Mouse (Mus musculus) hindbrain, embryonic 13.5 days (tissue): ENCODE data around the gene Tob1. TPM values are rescaled to one million over a fixed set of nuclear protein-coding genes. Genes with fewer than 3 reads are reported as not detected.
A peak's percentile ranks its signal among the peaks of the same experiment; 100 is the strongest.

Source experiments
- ATAC-seq: fragments of 200-750 bp; cut with Nextera tagmentation; 2 replicates; pipeline ENCODE4 v1.8.0; 2017; ENCODE audit warnings: moderate TSS enrichment; ENCODE audit not compliant: low FRiP score
- H3K27ac ChIP-seq: fragments of 300-500 bp; sonication (generic); 2 replicates; pipeline ENCODE4 v1.5.1; 2015; ENCODE audit warnings: inconsistent platforms, mild to moderate bottlenecking, moderate library complexity
- H3K27me3 ChIP-seq: fragments of 300-500 bp; sonication (generic); 2 replicates; pipeline ENCODE4 v1.6.1; 2015; ENCODE audit warnings: mild to moderate bottlenecking, inconsistent platforms
- H3K36me3 ChIP-seq: fragments of 300-500 bp; sonication (generic); 2 replicates; pipeline ENCODE4 v1.6.1; 2015; ENCODE audit warnings: mild to moderate bottlenecking, inconsistent platforms
- H3K4me1 ChIP-seq: fragments of 300-500 bp; sonication (generic); replicated peaks from 2 replicates; pipeline ENCODE4 v1.6.1; 2015; ENCODE audit warnings: inconsistent platforms
- H3K4me2 ChIP-seq: fragments of 300-500 bp; sonication (generic); 2 replicates; pipeline ENCODE4 v1.6.1; 2015; ENCODE audit warnings: inconsistent platforms, mild to moderate bottlenecking, moderate library complexity
- H3K4me3 ChIP-seq: fragments of 300-500 bp; sonication (generic); 2 replicates; pipeline ENCODE4 v1.5.1; 2015; ENCODE audit warnings: mild to moderate bottlenecking, inconsistent platforms
- H3K9ac ChIP-seq: fragments of 300-500 bp; sonication (generic); 2 replicates; pipeline ENCODE4 v1.6.1; 2015; ENCODE audit warnings: mild to moderate bottlenecking, inconsistent platforms
- H3K9me3 ChIP-seq: fragments of 300-500 bp; sonication (generic); 2 replicates; pipeline ENCODE4 v1.6.1; 2016; ENCODE audit warnings: inconsistent platforms
- WGBS: fragments of 180-500 bp; shearing (Covaris S2); methylation state at CpG from one replicate; pipeline ENCODE4 v1.1.7; 2015; 5-methylcytosine and 5-hydroxymethylcytosine counted together
- polyA plus RNA-seq: library from polyadenylated mRNA; unstranded; fragments of >200 nt; fragmentation: Nextera tagmentation; extraction: Ambion mirVana; gene quantifications from 2 replicates; pipeline ENCODE4 v1.2.1, GENCODE M21; 2015

The Tob1 gene
- polyA plus RNA-seq, result 32.3 and 36.0 TPM in 2 replicates

DNA sequence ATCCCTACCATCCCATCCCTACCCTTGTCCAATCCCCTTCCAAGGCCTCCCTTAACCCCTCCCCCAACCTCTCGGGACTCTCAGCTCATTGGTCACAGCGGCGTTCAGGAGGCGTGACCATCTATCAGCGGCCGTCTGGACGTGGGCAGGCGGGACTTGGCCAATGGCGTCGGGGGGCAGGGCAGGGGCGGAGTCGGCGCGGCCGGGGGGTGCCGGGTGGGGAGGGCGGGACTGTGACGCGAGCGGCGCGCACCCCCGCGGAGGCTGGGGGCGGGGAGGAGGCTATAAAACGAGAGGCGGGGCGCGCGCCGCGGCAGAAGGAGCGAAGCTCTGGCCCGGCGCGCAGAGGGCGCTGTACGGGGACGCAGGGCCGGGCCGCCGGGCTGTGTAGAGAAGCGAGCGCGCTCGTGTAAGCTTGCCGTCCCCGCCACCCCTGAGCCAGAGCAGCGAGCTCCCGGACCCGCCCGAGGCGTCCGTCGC lies at the start of gene Tob1:
Tob1 (plus strand) TSS at position 331 of the 480 bp plus-strand sequence.
- peak within 1 kb of the TSS; percentile 99 for H3K27ac ChIP-seq
- WGBS, result 0% methylated on average over 25 of the region's 55 CpGs
- peak; percentile 97 for ATAC-seq
- H3K4me1 ChIP-seq, result peaks cover 33% of the 10 kb centered on the region
- peaks cover 16% of the 10 kb centered on the region for H3K36me3 ChIP-seq
- H3K27me3 ChIP-seq, result no peaks in the 10 kb centered on the region
- H3K4me2 ChIP-seq, result peak within 1 kb of the TSS; percentile 96
- no peaks in the 10 kb centered on the region for H3K9me3 ChIP-seq
- H3K9ac ChIP-seq, result peak within 1 kb of the TSS; percentile 94
- H3K4me3 ChIP-seq, result peak within 1 kb of the TSS; percentile 73

DNA sequence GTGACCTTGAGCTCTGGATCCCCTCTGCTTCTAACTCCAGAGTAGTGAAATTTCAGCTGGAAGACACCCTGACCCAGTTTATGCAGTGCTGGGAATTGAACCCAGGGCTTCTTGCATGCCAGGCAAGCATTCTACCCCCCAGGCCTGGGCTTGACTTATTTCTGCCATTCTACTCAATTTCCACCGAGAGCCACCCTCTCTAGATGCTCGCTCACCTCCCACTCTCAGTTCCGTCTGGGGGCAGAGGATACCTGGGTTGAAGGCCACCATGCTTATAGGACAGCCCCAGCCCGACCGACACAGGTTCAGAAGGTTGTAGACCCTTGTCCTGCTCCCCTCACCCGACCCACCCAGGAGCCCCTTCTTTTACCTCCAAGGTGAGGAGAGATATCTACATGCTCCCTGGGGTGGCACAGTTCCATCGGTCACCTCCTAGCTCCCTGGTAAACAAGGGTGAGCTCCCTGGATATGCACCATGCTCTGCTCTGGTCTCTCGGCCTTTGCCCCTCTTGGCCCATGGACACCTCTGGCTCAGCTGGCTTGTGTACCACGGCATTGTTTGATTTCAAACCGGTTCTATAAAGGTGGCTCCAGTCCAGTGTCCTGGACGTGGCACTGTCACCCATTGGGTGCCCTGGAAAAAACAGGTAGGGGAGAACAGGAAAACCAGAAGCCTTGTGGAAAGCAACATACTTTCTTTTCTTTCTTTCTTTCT lies 49.2 kb upstream of the Tob1 start:
- Histone ChIP-seq H3K4me1 (peaks cover 54% of the 10 kb centered on the region), H3K9me3 (no peaks in the 10 kb centered on the region), H3K27me3 (no peaks in the 10 kb centered on the region), H3K4me3 (no peak overlapping the region), H3K9ac (peak overlapping the region; percentile 73; the same call in 1 of the 2 replicates), H3K27ac (peak overlapping the region; percentile 100), H3K36me3 (no peaks in the 10 kb centered on the region), H3K4me2 (peak overlapping the region; percentile 50; the same call in 1 of the 2 replicates)
- ATAC-seq, result no peak
- WGBS, result 88% methylated on average over 11 of the region's 11 CpGs

DNA sequence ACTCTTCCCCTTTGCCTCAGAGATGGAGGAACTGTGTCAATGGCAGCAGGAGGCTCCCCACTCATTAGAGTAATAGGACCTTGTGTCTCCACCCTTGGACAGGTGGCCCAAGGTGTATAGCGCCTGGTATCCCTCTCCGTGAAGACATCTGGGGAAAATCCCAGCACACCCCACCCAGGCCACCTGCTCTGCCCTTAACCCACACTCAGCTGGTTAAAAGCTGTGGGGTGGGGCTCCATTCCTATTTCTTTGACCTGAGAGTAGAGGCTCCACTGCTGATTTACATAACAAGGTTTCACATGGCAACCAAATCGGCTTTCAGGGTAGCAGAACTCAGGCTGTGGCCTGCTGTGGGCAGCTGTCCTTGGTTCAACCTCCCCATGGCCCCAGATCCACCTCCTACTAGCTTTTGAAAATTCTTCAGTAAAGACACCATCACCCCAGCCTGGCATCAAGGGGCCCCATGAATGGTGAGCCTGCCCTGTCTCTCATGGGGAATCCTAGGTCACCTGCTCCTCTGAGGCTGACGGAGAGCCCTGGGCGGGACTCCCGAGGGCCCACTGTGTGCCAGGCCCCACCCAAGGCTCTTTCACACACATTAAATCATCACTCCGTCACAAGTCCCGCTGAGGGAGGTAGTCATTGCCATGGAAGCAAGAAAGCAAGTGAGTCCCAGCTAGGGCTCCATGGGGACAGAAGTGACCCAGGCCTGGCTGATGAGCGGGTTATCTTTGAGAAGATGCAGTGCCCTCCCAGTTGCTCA lies 48.1 kb upstream of the Tob1 start:
- 0 out of 2 replicates have a peak overlapping the region, but pooled peaks have one; percentile 9 for H3K27ac ChIP-seq
- no peaks in the 10 kb centered on the region for H3K36me3 ChIP-seq
- H3K9ac ChIP-seq, result no peak overlapping the region; the same call in 1 of the 2 replicates

DNA sequence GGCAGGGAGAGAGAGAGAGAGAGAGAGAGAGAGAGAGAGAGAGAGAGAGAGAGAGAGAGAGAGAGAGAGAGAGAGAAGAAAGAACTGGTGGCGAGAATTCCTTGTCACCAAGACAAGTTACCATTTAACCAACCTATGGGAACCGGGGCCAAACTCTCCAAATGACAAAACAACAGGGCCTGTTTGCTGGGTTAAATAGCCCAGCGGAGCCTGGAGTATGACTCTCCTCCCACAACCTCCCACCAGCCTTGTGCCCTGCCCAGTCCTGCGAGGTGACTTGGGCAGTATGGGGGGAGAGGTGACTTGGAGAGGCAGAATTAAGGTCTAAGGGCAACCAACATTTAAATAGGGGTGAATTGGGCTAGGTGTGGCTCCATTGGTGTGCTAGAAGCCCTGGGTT lies 45.5 kb upstream of the Tob1 start:
- Histone ChIP-seq H3K9me3 (no peaks in the 10 kb centered on the region), H3K4me1 (peaks cover 29% of the 10 kb centered on the region), H3K4me2 (no peak overlapping the region), H3K36me3 (no peaks in the 10 kb centered on the region), H3K27ac (no peak overlapping the region), H3K9ac (no peak overlapping the region), H3K4me3 (no peak overlapping the region), H3K27me3 (no peaks in the 10 kb centered on the region)
- ATAC-seq, result no peak
- 70% methylated on average over 4 of the region's 4 CpGs for WGBS

More for the DNA sequence above, 48.1 kb upstream of the Tob1 start:
- Histone ChIP-seq H3K4me3 (no peak overlapping the region), H3K9me3 (no peaks in the 10 kb centered on the region), H3K27me3 (no peaks in the 10 kb centered on the region), H3K4me1 (peaks cover 54% of the 10 kb centered on the region), H3K4me2 (no peak overlapping the region)
- no peak for ATAC-seq
- 57% methylated on average over 9 of the region's 9 CpGs for WGBS

DNA sequence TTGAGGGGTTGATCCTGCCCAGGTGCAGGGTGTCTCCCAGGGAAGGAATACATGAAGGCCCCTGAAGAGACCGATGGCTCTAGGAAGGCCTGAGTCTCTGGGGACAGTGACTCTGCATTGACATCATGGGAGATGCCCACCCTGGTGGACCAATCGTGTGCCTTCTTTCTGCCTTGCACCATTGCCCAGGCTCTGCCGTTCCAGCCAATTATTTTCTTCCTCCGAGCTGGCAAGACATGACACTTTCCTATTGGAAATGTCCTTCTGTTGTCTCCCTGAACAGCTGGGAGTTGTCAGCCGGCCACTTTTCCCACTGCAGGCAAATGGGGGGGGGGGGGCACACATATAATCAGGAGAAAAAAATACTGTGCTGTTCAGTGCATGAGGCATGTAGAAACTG lies 43.0 kb upstream of the Tob1 start:
- peak overlapping the region; percentile 71; the same call in 1 of the 2 replicates for H3K27ac ChIP-seq
- no peak for ATAC-seq
- H3K9me3 ChIP-seq, result no peaks in the 10 kb centered on the region
- H3K27me3 ChIP-seq, result no peaks in the 10 kb centered on the region
- WGBS, result 39% methylated on average over 5 of the region's 5 CpGs
- no peak overlapping the region for H3K9ac ChIP-seq
- no peak overlapping the region for H3K4me2 ChIP-seq
- H3K4me3 ChIP-seq, result no peak overlapping the region
- no peaks in the 10 kb centered on the region for H3K36me3 ChIP-seq
- peaks cover 8% of the 10 kb centered on the region for H3K4me1 ChIP-seq

DNA sequence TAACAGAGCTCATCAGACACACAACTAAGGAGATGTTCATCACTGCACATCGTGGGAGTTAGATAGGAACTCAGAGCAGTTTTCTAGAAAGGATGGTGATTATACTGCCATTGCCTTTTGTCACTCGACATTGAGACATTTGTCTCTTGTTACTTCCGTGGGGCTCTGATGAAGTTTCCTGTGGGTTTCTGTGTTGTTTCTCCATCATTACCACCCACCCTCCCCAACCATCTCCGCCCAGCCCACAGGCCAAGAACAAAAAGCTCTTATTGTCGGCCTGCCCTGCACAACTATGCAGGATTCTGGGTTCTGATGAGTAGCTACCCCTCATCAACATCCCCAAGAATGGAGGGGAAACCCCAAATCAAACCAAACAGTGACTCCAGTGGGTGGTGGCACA lies 41.7 kb upstream of the Tob1 start:
- Histone ChIP-seq H3K27me3 (no peaks in the 10 kb centered on the region), H3K4me2 (no peak overlapping the region), H3K4me1 (no peaks in the 10 kb centered on the region; the same call in 1 of the 2 replicates), H3K9me3 (no peaks in the 10 kb centered on the region), H3K36me3 (no peaks in the 10 kb centered on the region), H3K4me3 (no peak overlapping the region), H3K27ac (no peak overlapping the region), H3K9ac (no peak overlapping the region)
- ATAC-seq, result no peak
- 76% methylated on average over 5 of the region's 5 CpGs for WGBS

DNA sequence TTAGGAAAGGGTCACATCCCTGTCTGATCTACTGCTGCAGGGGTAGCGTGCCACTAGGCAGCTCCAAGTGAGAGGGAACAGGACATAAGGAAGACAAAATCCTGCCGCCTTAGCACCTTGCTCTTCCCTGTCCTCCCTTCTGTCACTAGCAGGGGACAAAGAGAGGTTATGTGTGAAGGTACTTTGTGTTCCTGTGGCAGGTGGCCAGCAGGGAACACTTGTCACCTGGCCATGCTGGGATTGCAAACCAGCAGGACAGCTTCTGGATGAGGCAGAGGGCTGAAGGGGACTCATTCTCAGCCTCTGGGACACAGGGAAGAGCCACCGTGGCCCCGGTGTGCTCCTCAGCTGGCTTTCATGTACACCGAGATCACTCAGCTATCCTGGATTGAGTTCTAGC lies 39.6 kb upstream of the Tob1 start:
- H3K4me2 ChIP-seq, result no peak overlapping the region
- WGBS, result 88% methylated on average over 5 of the region's 5 CpGs
- H3K36me3 ChIP-seq, result no peaks in the 10 kb centered on the region
- no peak overlapping the region for H3K9ac ChIP-seq
- H3K4me1 ChIP-seq, result peaks cover 9% of the 10 kb centered on the region
- H3K4me3 ChIP-seq, result no peak overlapping the region
- no peak overlapping the region for H3K27ac ChIP-seq
- no peaks in the 10 kb centered on the region for H3K27me3 ChIP-seq
- no peak for ATAC-seq
- H3K9me3 ChIP-seq, result no peaks in the 10 kb centered on the region

DNA sequence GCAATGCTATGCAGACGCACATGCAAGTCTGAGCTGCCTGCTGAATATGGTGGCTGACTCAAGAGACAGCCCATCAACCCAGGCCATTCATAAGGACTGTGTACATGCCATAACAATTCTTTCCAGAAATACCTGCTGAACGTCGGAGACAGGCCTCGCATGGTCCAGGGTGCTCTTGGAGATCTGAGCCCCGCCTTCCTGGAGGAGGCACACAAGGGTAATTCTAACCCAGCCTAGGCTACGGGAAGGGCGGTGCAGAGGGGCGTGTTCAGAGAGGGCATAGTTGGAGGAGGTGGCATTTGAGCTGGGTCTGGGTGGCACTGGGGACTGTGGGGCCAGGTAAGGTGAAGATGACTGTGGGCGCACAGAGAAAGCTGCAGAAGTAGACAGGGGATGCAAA lies 39.1 kb upstream of the Tob1 start:
- no peak overlapping the region for H3K4me2 ChIP-seq
- H3K27ac ChIP-seq, result no peak overlapping the region
- no peaks in the 10 kb centered on the region for H3K9me3 ChIP-seq
- no peak for ATAC-seq
- no peaks in the 10 kb centered on the region for H3K27me3 ChIP-seq
- no peaks in the 10 kb centered on the region for H3K36me3 ChIP-seq
- H3K4me3 ChIP-seq, result no peak overlapping the region
- WGBS, result 85% methylated on average over 9 of the region's 9 CpGs
- H3K9ac ChIP-seq, result no peak overlapping the region
- H3K4me1 ChIP-seq, result peaks cover 9% of the 10 kb centered on the region

DNA sequence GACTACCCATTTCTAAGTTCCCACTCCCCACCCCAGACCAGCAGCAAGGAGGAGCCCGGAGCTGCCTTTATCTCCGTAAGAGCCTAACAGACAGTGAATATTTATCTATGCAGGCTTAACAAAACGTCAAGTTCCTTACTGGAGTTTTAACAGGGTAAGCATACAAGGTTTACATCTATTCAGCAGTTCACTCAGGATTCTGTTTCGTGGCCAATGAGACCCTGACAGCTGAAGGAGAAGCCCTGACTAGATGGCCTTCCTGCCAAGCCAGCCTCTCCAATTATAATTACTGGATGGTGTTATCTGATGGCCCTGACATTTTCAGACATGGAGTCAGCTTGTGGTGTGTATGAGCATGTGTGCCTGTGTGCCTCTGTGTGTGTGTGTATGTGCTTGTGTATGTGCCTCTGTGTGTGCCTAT lies 37.5 kb upstream of the Tob1 start:
- H3K27ac ChIP-seq, result no peak overlapping the region; the same call in 1 of the 2 replicates
- no peaks in the 10 kb centered on the region for H3K9me3 ChIP-seq
- H3K4me3 ChIP-seq, result no peak overlapping the region
- WGBS, result 60% methylated on average over 4 of the region's 4 CpGs
- H3K36me3 ChIP-seq, result no peaks in the 10 kb centered on the region
- no peaks in the 10 kb centered on the region for H3K27me3 ChIP-seq
- H3K9ac ChIP-seq, result no peak overlapping the region
- H3K4me1 ChIP-seq, result peaks cover 9% of the 10 kb centered on the region
- no peak overlapping the region for H3K4me2 ChIP-seq
- ATAC-seq, result no peak

DNA sequence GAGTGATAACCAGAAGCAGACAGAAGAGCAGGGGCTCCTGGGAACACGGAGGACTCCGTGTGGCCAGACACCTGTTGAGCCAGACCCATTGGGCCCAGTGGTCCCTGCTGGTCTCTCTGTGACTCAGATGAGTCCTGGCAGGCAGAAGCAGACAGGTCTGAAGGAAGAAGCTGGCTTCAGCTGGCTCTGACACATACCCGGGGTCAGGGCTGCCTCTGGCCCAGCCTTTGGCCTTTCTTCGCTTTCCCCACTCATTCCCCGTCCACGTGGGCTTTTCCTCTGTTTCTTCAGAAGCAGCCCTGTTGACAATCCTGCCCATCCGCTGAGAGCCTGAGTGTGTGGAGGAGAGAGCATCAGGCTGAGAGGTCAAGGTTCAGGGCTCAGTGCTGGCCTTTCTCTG lies 36.0 kb upstream of the Tob1 start:
- Histone ChIP-seq H3K9ac (no peak overlapping the region), H3K9me3 (no peaks in the 10 kb centered on the region), H3K4me3 (no peak overlapping the region), H3K27ac (no peak overlapping the region; the same call in 1 of the 2 replicates), H3K36me3 (no peaks in the 10 kb centered on the region), H3K4me2 (no peak overlapping the region), H3K4me1 (peaks cover 10% of the 10 kb centered on the region), H3K27me3 (no peaks in the 10 kb centered on the region)
- 61% methylated on average over 7 of the region's 7 CpGs for WGBS
- no peak for ATAC-seq

DNA sequence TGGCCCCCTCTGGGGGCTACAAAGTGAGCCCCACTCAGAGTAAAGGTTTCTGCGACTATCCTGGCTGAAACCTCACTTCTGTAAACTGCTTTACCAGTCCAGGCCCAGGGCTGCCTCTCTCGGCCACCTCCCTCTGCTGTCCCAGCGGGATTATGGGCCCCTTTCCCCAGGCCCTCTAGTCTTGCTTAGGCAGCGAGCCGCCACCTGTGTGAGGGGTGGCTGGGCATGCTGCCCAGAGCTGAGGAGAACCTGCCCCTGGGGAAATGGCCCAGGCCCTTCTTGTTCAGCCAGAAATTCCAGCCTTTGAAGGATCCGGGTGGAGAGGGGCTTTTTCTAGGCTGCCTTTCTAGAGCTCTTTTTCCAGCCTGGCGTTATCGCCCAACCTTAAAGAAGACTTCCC lies 35.6 kb upstream of the Tob1 start:
- no peak overlapping the region for H3K9ac ChIP-seq
- peaks cover 12% of the 10 kb centered on the region for H3K4me1 ChIP-seq
- H3K4me2 ChIP-seq, result no peak overlapping the region
- H3K27ac ChIP-seq, result no peak overlapping the region; the same call in 1 of the 2 replicates
- no peaks in the 10 kb centered on the region for H3K36me3 ChIP-seq
- no peaks in the 10 kb centered on the region for H3K27me3 ChIP-seq
- 59% methylated on average over 8 of the region's 8 CpGs for WGBS
- no peak overlapping the region for H3K4me3 ChIP-seq
- H3K9me3 ChIP-seq, result no peaks in the 10 kb centered on the region
- ATAC-seq, result no peak

DNA sequence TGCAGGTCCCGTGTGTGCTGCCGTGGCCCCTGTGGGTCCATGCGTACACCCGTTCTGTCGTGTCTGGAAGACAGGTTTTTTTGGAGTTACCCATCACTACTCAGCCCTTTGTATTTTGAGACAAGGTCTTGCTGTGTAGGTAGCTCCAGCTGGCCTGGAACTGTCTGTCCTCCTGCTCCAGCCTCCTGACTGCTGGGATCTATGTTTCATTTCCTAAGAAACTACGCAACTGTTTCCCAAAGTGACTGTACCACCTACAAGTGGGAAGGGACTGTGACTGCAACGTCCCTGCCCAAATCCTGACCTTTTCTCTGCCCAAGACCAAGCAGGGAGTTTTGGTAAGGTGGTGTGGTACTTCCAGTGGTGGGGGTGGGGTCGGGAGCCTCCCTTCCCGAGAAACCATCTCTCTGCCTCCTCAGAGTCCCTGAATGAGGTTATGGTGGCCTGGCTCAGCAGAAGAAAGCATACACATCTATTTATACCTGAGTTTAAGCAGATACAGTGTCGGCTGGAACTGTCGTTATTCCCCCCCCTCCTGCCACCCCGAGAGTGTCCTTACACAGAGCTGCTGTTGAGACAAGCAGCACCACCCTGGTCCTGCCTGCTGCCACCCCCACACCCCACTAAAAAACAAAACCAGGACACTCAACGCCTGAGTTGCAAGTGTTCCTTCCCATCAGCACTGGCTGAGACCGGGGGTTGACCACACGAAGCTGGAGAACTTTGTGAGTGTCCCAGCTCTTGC lies 33.2 kb upstream of the Tob1 start:
- WGBS, result 85% methylated on average over 15 of the region's 15 CpGs
- H3K4me2 ChIP-seq, result no peak overlapping the region
- H3K9ac ChIP-seq, result no peak overlapping the region
- no peaks in the 10 kb centered on the region for H3K27me3 ChIP-seq
- H3K36me3 ChIP-seq, result no peaks in the 10 kb centered on the region
- H3K4me3 ChIP-seq, result no peak overlapping the region
- H3K27ac ChIP-seq, result no peak overlapping the region
- no peaks in the 10 kb centered on the region for H3K9me3 ChIP-seq
- no peak for ATAC-seq
- H3K4me1 ChIP-seq, result peaks cover 12% of the 10 kb centered on the region
